Mouse (Mus musculus) C2C12 (cell line): Measurements from ENCODE around the gene Mapkapk3.

Experiments
- CEBPB ChIP-seq: IDR thresholded peaks from one replicate; pipeline ENCODE4 v1.6.1; 2011; ENCODE audit warnings: low read depth, mild to moderate bottlenecking, control low read depth, moderate library complexity
- CTCF ChIP-seq: IDR thresholded peaks from one replicate; pipeline ENCODE4 v1.5.1; 2011; ENCODE audit not compliant: control insufficient read depth, insufficient read depth, insufficient read length
- MAX ChIP-seq: IDR thresholded peaks from one replicate; pipeline ENCODE4 v1.6.1; 2011; ENCODE audit warnings: mild to moderate bottlenecking, control low read depth
- MYOD1 ChIP-seq: IDR thresholded peaks from one replicate; pipeline ENCODE4 v1.6.1; 2011; ENCODE audit warnings: low read depth; ENCODE audit not compliant: control insufficient read depth, insufficient read length
- USF1 ChIP-seq: IDR thresholded peaks from one replicate; pipeline ENCODE4 v1.6.1; 2011; ENCODE audit warnings: low read depth, mild to moderate bottlenecking, control low read depth, moderate library complexity

GRCm38 (mm10) chr9:107254925-107255324 lies 34.8 kb downstream of the Mapkapk3 start:
- TF ChIP-seq CTCF: no peak
- no peak for TF ChIP-seq USF1
- TF ChIP-seq MYOD1: no peak
- no peak for TF ChIP-seq MAX
- no peak for TF ChIP-seq CEBPB
